Mouse (Mus musculus) megakaryocyte, embryonic 14.5 days (primary cell): ENCODE data around the gene Slc24a1. TPM values are rescaled to one million over a fixed set of nuclear protein-coding genes. Genes with fewer than 3 reads are reported as not detected.

Source experiments
- H3K27me3 ChIP-seq: replicated peaks from 2 replicates; pipeline ENCODE3; 2012; ENCODE audit warnings: inconsistent platforms
- H3K36me3 ChIP-seq: replicated peaks from 2 replicates; pipeline ENCODE3; 2012; ENCODE audit warnings: low read length, inconsistent platforms, mixed read lengths
- H3K4me1 ChIP-seq: 2 replicates; pipeline ENCODE4 v1.6.1; 2012; ENCODE audit warnings: inconsistent platforms
- H3K4me3 ChIP-seq: replicated peaks from 2 replicates; pipeline ENCODE3; 2012; ENCODE audit warnings: moderate library complexity, mild to moderate bottlenecking, inconsistent platforms
- H3K9me3 ChIP-seq: 2 replicates; pipeline ENCODE4 v1.6.1; 2012; ENCODE audit warnings: inconsistent platforms
- FLI1 ChIP-seq: IDR thresholded peaks from 2 replicates; pipeline ENCODE4 v1.6.1; 2012; ENCODE audit warnings: low read length, inconsistent platforms, mixed read lengths
- GATA1 ChIP-seq: IDR thresholded peaks from 3 replicates; pipeline ENCODE4 v1.6.1; 2012; ENCODE audit warnings: mixed read lengths, low read length, inconsistent platforms, borderline replicate concordance
- polyA plus RNA-seq: library from polyadenylated mRNA; stranded (reverse); fragments of >175 nt; gene quantifications from 2 replicates; pipeline ENCODE4 v1.2.3, GENCODE M21; 2012; ENCODE audit warnings: low replicate concordance; ENCODE audit not compliant: insufficient read depth

The Slc24a1 gene
- polyA plus RNA-seq, 1 experiment: 0.85 TPM

GRCm38 (mm10) chr9:64886008-64886407 lies 65.4 kb downstream of the Slc24a1 start:
- Histone ChIP-seq H3K36me3 (peaks cover 70% of the 10 kb centered on the region), H3K9me3 (no peaks in the 10 kb centered on the region), H3K4me1 (peaks cover 7% of the 10 kb centered on the region; the same call in 1 of the 2 replicates), H3K27me3 (no peaks in the 10 kb centered on the region), H3K4me3 (no peak overlapping the region)
- TF ChIP-seq FLI1: no peak
- no peak for TF ChIP-seq GATA1

Other genes with a start within 250 kb of the Slc24a1 start
- gene Rab11a, start 213.8 kb downstream of the Slc24a1 start, polyA plus RNA-seq: 693 and 793 TPM in 2 replicates
- 2.2 and 3.2 TPM in 2 replicates for gene Dennd4a, start 140.3 kb downstream of the Slc24a1 start, polyA plus RNA-seq
- 37.0 and 41.7 TPM in 2 replicates for gene Ints14, start 9.3 kb upstream of the Slc24a1 start, polyA plus RNA-seq
- 0.81 and 1.6 TPM in 2 replicates for gene Hacd3, start 70.1 kb upstream of the Slc24a1 start, polyA plus RNA-seq
- gene Dpp8, start 80.8 kb upstream of the Slc24a1 start, polyA plus RNA-seq: 0.41 and 2.4 TPM in 2 replicates
- gene Igdcc4, start 149.9 kb upstream of the Slc24a1 start, polyA plus RNA-seq: 0.08 TPM in 1 of 2 replicates, not detected in the other
- not detected in 2 replicates for gene Igdcc3, start 189.6 kb upstream of the Slc24a1 start, polyA plus RNA-seq
- 2.6 and 3.6 TPM in 2 replicates for gene Parp16, start 243.7 kb upstream of the Slc24a1 start, polyA plus RNA-seq